Mouse (Mus musculus) bone marrow macrophage, adult 2 months (primary cell): ENCODE results near the gene Gm2115. TPM values are rescaled to one million over a fixed set of nuclear protein-coding genes. Genes with fewer than 3 reads are reported as not detected.

Experiments
- H3K27ac ChIP-seq: 2 replicates; pipeline ENCODE4 v1.5.1; 2012; ENCODE audit warnings: low read depth, low read length; ENCODE audit not compliant: insufficient read depth
- H3K4me1 ChIP-seq: 2 replicates; pipeline ENCODE4 v1.6.1; 2012; ENCODE audit warnings: low read length; ENCODE audit not compliant: control insufficient read depth, insufficient read depth
- H3K4me3 ChIP-seq: 2 replicates; pipeline ENCODE4 v1.5.1; 2012; ENCODE audit warnings: mild to moderate bottlenecking, low read length, moderate library complexity; ENCODE audit not compliant: insufficient read depth
- CTCF ChIP-seq: IDR thresholded peaks from 2 replicates; pipeline ENCODE4 v1.5.1; 2012; ENCODE audit warnings: low read depth, mild to moderate bottlenecking, low read length, moderate library complexity
- POLR2A ChIP-seq: IDR thresholded peaks from 2 replicates; pipeline ENCODE4 v1.6.1; 2012; ENCODE audit warnings: mild to moderate bottlenecking, low read depth, low read length, borderline replicate concordance
- polyA plus RNA-seq: library from polyadenylated mRNA; stranded (reverse); fragments of >200 nt; gene quantifications from 2 replicates; pipeline ENCODE4 v1.2.4, GENCODE M21; 2012; ENCODE audit not compliant: missing spikeins, insufficient read depth, insufficient read length

Gene Gm2115
- polyA plus RNA-seq, 1 experiment = 0.25 TPM

- peaks cover 3% of the 10 kb centered on the region for H3K4me1 ChIP-seq
- no peak overlapping the region for H3K4me3 ChIP-seq
- no peak overlapping the region for H3K27ac ChIP-seq
- no peak for TF ChIP-seq POLR2A
- no peak for TF ChIP-seq CTCF
Observed at GRCm38 (mm10) chr7:84620956-84621355, 92.2 kb downstream of the Gm2115 start.

DNA sequence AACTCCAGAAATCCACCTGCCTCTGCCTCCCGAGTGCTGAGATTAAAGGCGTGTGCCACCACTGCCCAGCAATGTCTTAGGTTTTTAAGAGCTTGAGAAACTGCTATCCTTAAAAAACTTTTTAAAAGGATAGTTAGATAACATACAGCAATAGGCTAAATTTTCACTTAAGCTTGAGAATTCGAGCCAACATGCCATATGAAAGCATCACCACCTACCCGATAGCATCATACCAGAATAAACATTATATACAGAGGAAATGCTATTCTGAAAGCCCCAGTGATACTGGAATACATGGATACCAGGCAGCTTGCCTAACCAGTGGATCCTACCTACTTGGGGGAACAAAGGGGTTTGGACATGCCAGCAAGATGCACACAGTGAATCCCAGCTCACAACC lies 95.0 kb downstream of the Gm2115 start:
- no peak overlapping the region for H3K4me3 ChIP-seq
- H3K4me1 ChIP-seq = no peaks in the 10 kb centered on the region

GRCm38 (mm10) chr7:84631878-84632277 lies 103.1 kb downstream of the Gm2115 start:
- TF ChIP-seq POLR2A (no peak), CTCF (no peak)
- H3K27ac ChIP-seq = no peak overlapping the region
- no peak overlapping the region for H3K4me3 ChIP-seq
- H3K4me1 ChIP-seq = no peaks in the 10 kb centered on the region

More for the DNA sequence above, 95.0 kb downstream of the Gm2115 start:
- H3K27ac ChIP-seq = no peak overlapping the region
- TF ChIP-seq POLR2A = no peak
- no peak for TF ChIP-seq CTCF

Other genes starting within 250 kb of the Gm2115 start
- gene Arnt2, start 118.8 kb upstream of the Gm2115 start, polyA plus RNA-seq = not detected in 2 replicates
- gene Fah, start 77.8 kb downstream of the Gm2115 start, polyA plus RNA-seq = 4.2 and 4.7 TPM in 2 replicates
- gene Zfand6, start 161.0 kb downstream of the Gm2115 start, polyA plus RNA-seq = 195 and 199 TPM in 2 replicates